Mouse (Mus musculus) left cerebral cortex, adult 9 months (tissue): Measurements from ENCODE around the gene Krtap9-3.
"Not testable (repeated sequence)": the region's sequence is repeated elsewhere in the genome, so short reads cannot be mapped to it uniquely, and the experiment has no call there.

Experiments used
- DNase-seq, 2 experiments: peaks; one replicate each; pipeline ENCODE4 v3.0.0; 2022; ENCODE audit warnings: low spot score in 2 of 2

Gene Krtap9-3

GRCm38 (mm10) chr11:99597742-99598141, at the start of gene Krtap9-3:
Gene Krtap9-3, minus strand, starts transcription at chr11:99598105.
- DNase-seq: not testable (repeated sequence)

GRCm38 (mm10) chr11:99646444-99646843, 48.5 kb upstream of the Krtap9-3 start:
- peak in 1 of 2 experiments; percentile 7 for DNase-seq

- DNase-seq: no peak
Observed at GRCm38 (mm10) chr11:99644351-99644750, 46.4 kb upstream of the Krtap9-3 start.

DNA sequence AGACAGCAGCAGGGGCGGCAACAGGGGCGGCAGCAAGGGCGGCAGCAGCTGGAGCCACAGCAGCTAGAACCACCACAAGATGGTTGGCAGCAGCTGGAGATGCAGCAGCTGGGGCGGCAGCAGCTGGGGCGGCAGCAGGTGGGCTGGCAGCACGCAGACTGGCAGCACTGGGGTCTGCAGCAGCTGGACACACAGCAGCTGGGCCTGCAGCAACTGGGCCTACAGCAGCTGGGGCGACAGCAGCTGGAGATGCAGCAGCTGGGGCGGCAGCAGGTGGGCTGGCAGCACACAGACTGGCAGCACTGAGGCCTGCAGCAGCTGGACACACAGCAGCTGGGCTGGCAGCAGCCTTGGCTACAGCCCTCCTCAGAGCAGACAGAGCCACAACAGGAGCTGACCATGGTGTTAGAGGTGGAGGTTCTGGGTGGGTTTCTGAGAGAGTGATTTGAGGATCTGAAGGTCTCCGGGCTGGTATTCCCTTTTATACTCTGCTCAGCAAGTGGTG, 45.8 kb upstream of the Krtap9-3 start, which contains the start of gene Krtap4-7:
Gene Krtap4-7 (minus strand): TSS at position 455 of the 505 bp plus-strand sequence.
- DNase-seq: not testable (repeated sequence)

- no peak for DNase-seq
Observed at GRCm38 (mm10) chr11:99640926-99641325, 43.0 kb upstream of the Krtap9-3 start.

- DNase-seq: peak in 1 of 2 experiments; percentile 6
Observed at GRCm38 (mm10) chr11:99637086-99637485, 39.2 kb upstream of the Krtap9-3 start.

DNA sequence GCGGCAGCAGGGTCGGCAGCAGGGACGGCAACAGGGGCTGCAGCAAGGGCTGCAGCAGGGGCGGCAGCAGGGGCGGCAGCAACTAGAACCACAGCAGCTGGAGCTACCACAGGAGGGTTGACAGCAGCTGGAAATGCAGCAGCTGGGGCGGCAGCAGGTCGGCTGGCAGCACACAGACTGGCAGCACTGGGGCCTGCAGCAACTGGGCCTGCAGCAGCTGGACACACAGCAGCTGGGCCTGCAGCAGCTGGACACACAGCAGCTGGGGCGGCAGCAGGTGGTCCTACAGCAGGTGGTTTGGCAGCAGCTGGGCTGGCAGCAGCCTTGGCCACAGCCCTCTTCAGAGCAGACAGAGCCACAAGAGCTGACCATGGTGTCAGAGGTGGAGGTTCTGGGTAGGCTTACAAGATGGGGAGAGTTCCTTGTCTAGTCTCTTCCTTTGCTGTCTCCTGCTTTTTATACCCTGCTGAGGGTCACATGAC, 36.8 kb upstream of the Krtap9-3 start, which contains the start of gene Krtap4-2:
Gene Krtap4-2 (minus strand): TSS at position 432 of the 482 bp plus-strand sequence.
- DNase-seq: no peak

DNA sequence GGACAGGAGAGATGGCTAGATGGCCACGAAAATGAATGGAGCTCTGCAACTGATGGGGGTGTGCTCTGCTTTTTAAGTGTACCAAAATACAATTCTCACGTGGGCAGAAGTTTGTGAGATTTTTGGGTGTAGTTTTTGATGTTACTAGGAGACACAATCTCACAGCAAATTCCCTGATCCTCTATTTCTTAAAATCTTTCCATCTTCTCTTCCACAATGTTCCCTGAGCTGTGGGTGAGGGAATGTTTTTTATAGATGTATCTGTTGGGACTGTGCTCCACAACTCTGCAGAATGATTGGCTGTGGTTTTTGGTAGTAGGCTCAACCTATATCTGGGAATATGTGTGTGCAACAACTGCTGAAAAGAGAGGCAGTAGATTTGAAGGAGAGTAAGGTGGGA, 35.4 kb upstream of the Krtap9-3 start:
- DNase-seq: peak; percentile 17 to 26

DNA sequence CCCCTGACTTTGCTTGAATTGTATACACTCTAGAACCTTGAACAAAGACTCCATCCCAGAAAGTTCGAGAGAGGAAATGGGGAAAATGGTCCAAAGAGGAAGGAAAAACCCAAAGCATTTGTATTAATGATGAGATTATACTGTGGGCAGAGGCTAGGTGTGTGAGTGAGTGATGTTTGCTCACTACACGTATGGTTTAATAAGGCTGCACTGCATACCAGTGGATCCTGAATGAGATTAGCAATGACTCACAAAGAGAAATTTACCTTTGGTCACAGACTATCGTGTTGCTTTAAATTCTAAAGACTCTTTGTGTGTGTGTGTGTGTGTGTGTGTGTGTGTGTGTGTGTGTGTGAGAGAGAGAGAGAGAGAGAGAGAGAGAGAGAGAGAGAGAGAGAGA, 33.0 kb upstream of the Krtap9-3 start:
- no peak for DNase-seq

DNA sequence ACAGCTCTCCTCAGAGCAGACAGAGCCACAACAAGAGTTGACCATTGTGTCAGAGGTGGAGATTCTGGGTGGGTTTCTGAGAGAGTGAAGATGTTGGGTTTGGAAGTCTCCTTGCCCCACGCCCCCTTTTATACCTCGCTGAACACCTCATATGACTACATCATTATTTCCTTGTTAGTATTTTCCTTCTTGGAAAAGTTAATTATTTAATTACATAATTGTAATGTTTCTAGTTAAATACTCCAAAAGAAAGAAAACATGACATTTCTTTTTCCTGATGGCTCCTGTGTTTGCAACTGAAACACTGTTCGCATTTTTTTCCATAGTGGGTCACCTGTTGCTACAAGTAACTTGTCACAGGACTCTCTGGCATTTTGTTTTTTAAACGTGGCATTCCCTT, 30.2 kb upstream of the Krtap9-3 start, which contains the start of gene Krtap4-1:
Gene Krtap4-1 (minus strand): TSS at position 101 of the 400 bp plus-strand sequence.
- no peak for DNase-seq

DNA sequence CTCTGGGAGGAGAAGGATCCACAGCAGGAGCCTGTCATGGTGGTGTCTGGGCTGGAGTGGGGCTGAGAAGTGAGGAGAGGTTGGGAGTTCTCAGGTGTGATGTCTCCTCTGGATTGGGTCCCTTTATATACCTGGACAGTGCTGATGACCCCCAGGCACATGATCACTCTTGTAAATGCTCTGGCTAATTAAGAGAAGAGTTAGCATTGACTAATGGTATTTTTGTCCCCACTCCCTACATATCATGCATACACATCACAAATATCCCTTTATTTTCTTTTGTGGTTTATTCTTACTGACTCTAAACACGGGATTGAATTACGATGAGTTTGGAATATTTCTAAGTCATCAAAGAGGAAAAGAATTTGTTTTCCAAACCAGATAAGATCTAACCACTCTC, 22.4 kb upstream of the Krtap9-3 start, which contains the start of gene Gm11562:
Gene Gm11562 (minus strand): TSS at position 101 of the 400 bp plus-strand sequence.
- no peak for DNase-seq

DNA sequence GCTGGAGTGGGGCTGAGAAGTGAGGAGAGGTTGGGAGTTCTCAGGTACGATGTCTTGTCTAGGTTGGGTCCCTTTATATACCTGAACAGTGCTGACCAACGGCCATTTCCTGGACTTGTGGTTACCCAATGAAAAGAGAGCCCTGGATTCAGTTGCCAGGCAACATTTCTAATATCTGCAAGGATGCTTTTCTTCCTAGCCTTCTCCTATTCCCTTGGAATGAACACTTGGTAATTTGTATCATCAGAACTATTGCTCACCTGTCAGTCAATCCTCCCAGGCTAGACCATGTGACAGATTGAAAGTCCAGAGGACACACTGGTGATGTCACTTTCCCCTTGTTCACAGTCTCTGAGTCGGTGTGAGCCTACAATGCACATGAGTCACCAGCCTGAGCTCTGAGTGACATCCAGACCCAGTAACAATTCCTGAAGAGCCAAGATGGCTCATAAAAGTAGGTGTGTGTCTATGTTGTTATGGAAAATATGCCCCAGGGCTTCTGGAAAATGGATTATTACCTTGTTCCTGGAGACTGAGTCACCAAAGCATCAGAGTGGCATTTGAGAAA, 17.0 kb upstream of the Krtap9-3 start, which contains the start of gene Krtap2-4:
Gene Krtap2-4 (minus strand): TSS at position 51 of the 568 bp plus-strand sequence.
- no peak for DNase-seq

GRCm38 (mm10) chr11:99610089-99610488, 12.2 kb upstream of the Krtap9-3 start, which contains the start of gene Gm11937:
Gene Gm11937, minus strand, starts transcription at chr11:99610189.
- DNase-seq: not testable (repeated sequence)

DNA sequence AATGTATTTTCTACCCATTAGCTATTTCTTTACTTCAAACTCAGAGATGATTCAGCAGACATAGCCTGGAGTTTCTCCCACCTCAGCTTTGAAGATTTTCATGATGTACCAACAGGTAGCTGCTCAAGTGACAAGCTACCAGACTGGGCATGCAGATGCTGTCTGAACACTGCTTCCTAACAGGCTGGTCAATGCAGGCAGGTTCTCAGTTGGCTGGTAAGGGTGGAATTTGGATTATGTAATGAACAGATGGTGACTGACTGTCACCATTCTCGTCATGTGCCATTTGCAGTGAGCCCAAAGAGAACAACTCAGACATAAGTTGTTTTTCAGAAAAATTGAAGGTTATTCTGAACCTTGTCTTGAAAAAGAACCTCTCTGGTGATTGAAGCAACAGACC, 11.2 kb upstream of the Krtap9-3 start:
- DNase-seq: peak; percentile 11 to 55

GRCm38 (mm10) chr11:99603208-99603607, 5.3 kb upstream of the Krtap9-3 start, which contains the start of gene Gm11938:
Gene Gm11938, minus strand, starts transcription at chr11:99603308.
- not testable (repeated sequence) for DNase-seq

DNA sequence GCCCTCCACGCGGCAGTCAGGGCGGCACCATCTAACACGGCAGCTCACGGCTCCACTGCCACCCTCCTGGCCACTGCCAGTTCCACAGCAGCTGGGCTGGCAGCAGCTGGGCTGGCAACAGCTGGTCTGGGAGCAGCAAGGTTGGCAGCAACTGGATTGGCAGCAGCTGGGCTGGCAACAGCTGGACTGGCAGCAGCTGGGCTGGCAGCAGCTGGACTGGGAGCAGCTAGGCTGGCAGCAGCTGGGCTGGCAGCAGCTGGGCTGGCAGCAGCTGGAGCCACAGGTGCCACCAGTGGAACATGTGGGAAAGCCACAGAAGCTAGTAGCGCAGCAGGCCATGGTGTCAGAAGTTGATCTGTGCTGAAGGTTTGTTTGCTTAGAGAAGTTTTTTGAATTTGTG, 6.9 kb downstream of the Krtap9-3 start, which contains the start of gene Krtap1-3:
Gene Krtap1-3 (minus strand): TSS at position 359 of the 400 bp plus-strand sequence.
- no peak for DNase-seq

- DNase-seq: peak in 1 of 2 experiments; percentile 6
Observed at GRCm38 (mm10) chr11:99585096-99585495, 12.8 kb downstream of the Krtap9-3 start.

- DNase-seq: no peak
Observed at GRCm38 (mm10) chr11:99583245-99583704, 14.6 kb downstream of the Krtap9-3 start, which contains the start of gene Krtap1-4. Gene Krtap1-4, minus strand, starts transcription at chr11:99583654.

- no peak for DNase-seq
Observed at GRCm38 (mm10) chr11:99581564-99581963, 16.3 kb downstream of the Krtap9-3 start.

DNA sequence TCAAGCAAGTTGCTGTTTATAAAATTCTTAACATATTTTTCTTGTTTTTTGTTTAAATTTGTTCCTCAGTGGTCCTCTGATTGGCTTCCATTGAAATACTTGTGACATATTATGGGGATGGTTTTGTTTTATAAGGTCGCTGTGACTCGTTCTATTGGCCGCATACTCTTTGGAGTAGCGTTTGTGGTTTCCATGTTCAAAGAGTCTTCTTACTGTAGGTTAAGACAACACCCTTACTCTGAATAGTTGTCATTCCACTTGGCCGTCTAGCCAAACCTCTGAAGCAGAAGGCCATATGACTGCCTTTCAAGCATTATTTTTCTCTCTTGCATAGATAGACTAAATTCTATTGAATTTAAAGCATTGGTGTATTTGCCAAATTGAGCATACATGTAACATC, 16.9 kb downstream of the Krtap9-3 start:
- DNase-seq: no peak

DNA sequence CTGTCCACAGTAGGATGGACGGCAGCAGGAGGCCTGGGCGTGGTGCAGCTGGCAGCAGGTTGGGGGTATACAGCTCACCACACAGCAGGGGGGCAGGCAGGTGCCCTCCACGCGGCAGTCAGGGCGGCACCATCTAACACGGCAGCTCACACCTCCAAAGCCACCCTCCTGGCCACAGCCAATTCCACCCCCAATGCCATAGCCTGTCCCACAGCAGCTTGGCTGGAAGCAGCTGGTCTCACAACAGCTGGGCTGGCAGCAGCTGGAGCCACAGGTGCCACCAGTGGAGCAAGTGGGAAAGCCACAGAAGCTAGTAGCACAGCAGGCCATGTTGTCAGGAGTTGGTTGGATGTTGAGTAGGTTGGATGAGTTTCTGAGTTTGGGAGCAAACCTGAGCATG, 17.3 kb downstream of the Krtap9-3 start, which contains the start of gene Krtap1-5:
Gene Krtap1-5 (minus strand): TSS at position 381 of the 400 bp plus-strand sequence.
- DNase-seq: no peak

DNA sequence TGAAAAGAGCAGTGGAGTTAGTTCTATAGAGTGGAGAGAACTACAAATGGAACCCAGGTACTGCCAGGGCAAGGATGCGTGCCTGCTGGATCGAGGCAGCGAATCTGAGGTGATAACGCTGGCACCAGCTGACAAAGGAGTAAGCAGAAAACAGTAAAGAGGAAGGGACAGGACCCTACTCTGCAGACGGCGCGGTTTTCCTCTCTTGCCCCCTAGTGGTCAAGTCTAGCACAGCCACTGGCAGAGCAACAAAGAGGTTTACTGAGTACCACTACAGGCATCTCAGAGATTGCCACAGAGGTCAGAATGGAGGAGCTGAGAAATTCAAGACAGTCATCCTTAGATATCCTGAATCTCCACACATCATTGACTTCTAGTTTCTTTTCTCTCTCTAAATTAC, 23.8 kb downstream of the Krtap9-3 start:
- DNase-seq: peak in 1 of 2 experiments; percentile 66
